Mouse (Mus musculus): ENCODE results near the gene Olfr223.

DNA sequence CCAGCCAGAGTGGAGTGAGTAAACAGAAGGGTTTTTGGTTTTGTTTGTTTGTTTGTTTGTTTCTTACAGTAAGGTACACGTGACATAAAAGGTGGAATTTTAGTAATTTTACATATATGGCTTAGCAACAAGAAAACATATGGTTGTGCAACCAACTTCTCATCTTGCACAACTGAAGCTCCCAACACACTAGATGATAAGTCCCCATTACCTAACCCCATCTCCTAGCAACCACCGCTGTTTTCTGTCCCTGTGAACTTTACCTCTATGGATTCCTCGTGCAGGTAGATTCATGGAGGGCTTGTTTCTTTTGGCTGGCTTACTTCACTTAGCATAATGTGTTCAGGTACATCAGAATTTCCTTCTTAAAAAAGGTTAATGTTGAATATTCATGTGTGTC lies 49.7 kb downstream of the Olfr223 start:
- TF ChIP-seq EP300 (optimal IDR thresholded peaks at IDR 0.05), result no peak
- TF ChIP-seq CTCF (IDR thresholded peaks at IDR 0.05; ENCODE audit: low read depth), result no peak

All from stomach, postnatal 0 days (tissue).